Mouse (Mus musculus) bone marrow macrophage, adult 2 months (primary cell): ENCODE data around the gene Rnf19b.

Experiments
- CTCF ChIP-seq: IDR thresholded peaks from 2 replicates; pipeline ENCODE4 v1.5.1; 2012; ENCODE audit warnings: low read depth, mild to moderate bottlenecking, low read length, moderate library complexity
- POLR2A ChIP-seq: IDR thresholded peaks from 2 replicates; pipeline ENCODE4 v1.6.1; 2012; ENCODE audit warnings: mild to moderate bottlenecking, low read depth, low read length, borderline replicate concordance

DNA sequence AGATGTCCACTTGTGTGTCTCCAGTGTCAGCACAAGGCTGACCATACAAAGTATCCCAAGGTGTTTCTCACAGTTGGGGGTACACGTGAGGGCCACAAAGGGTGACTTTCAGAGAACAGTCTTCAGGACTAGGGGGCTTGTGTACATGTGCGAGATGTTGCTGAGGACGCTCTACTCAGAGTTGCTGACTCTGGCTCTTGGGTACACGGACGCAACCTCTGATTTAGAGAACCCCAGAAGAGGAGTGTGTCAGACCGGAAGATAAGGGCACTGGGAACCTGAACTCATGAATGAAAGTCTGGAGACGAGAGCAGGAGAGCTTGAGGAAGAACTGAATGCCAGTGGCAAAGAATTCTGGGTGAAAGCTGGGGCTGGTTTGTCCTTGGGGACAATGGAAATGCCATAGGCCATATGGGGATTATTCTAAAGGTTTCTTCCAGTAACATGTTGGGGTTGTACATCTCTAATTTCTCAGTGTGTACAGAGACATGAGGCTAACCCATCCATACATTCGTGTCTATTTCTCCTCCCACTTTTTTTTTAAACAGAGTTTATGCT is 26.6 kb upstream of the Rnf19b start:
- no peak for TF ChIP-seq CTCF
- no peak for TF ChIP-seq POLR2A
